Mouse (Mus musculus): ENCODE data around the gene Men1. TPM values are rescaled to one million over a fixed set of nuclear protein-coding genes. Genes with fewer than 3 reads are reported as not detected.

The Men1 gene
- polyA plus RNA-seq (2014; fragmentation: Illumina TruSeq; extraction: RNeasy Lipid Tissue Mini Kit (QIAGEN cat#74804); ENCODE audit: low read depth, low replicate concordance), result 8.8 TPM

DNA sequence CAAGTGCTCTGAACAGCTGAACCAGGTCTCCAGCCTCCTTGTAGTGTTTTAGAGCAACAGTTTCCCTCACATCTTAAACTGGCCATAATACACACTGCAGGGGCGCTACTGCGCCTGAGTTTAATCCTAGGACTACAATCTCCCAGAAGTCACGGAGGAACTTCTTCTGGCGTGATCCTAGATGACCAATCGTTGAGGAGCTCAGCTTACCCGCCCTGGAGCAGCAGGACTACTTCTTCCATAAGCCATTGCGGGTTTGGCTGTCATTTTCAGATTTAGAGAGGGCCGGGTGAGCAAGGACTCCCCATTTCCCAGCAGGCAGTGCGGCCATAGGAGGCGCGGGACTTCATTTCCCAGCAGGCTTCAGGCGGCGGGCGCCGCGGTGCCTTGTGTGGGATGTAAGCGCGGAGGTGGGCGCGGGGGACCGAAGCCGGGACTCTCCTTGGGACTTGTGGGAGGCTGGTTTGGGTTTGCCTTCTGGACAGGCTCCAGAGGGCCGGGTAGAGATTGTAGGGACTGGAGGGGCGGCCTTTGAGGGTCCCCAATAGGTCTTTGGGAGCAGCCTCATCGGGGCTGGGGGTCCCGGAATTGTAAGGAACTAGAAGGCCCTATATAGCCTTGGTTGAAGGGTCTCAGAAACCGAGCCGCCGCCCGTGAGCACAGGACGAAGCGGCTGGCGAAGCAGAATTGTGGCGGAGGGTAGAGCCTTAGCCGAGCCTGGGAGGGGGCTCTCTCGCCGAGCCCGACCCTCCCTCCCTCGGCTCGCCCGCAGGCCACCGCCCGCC lies at the start of gene Men1:
TSS of gene Men1 (plus strand) at position 307 of the 785 bp plus-strand sequence.

DNA sequence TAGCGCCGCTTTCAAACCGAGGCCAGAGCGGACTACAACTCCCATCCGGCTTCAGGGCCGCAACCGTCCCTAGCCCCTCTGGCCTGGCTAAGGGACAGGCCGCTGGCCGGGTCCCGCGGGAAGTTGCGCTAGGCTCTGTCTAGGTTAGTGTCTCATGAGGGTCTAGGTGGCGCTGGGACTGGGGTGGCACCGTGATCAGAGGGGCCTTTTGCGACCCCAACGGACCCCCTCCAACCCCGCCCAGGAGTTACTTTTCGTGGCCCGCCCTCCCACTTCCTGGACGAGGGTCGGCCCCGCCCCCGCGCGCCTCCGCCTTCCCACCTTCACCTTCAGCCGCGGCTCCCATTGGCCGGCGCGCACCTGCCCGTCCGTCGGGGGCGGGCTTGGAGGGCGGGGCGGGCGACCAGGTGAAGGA lies 28.6 kb upstream of the Men1 start, which contains the start of gene Cdc42bpg:
TSS of gene Cdc42bpg (plus strand) at position 320 of the 415 bp plus-strand sequence.

DNA sequence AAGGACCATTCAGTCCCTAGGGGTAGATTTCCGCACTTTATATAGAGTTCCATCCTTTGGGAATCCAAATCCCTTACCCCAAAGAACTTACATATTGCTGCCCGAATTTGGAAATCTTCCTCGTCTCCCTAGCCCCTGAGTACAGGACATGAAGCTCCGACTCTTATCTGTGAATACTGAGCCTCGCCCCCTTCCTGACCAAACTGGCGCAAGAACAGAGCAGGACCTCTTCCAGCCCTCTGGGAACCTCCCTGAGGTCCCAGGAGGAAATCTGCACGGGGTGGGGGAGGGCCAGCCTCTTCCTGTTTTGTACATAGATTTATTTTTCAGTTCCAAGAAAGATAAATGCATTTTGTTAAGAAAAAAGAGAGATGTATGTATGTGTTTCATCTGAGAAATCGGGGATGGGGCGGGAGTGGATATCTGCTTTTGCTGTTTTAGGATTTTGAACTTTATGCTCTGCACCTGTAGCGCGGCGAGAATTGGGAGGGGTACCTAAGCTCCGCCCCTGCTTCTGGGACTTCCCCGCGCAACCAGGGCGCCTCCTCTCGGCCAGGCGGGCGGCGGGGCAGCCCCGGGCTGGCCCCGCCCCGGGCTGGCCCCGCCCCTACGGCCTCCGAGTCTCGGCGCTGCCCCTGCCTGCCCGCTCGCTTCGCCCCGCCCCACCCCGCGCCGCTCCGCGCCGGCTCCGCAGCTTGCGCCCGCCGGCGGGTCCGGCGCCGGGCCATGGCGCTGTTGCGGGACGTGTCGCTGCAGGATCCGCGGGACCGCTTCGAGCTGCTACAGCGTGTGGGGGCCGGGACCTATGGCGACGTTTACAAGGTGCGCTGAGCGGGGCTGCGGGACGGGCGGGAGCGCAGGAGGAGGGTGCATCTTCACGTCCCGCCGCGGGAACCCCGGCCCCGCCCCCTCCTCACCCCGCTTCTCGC lies 6.0 kb downstream of the Men1 start, which contains the start of gene Map4k2:
TSS of gene Map4k2 (plus strand) at position 612 of the 929 bp plus-strand sequence.

DNA sequence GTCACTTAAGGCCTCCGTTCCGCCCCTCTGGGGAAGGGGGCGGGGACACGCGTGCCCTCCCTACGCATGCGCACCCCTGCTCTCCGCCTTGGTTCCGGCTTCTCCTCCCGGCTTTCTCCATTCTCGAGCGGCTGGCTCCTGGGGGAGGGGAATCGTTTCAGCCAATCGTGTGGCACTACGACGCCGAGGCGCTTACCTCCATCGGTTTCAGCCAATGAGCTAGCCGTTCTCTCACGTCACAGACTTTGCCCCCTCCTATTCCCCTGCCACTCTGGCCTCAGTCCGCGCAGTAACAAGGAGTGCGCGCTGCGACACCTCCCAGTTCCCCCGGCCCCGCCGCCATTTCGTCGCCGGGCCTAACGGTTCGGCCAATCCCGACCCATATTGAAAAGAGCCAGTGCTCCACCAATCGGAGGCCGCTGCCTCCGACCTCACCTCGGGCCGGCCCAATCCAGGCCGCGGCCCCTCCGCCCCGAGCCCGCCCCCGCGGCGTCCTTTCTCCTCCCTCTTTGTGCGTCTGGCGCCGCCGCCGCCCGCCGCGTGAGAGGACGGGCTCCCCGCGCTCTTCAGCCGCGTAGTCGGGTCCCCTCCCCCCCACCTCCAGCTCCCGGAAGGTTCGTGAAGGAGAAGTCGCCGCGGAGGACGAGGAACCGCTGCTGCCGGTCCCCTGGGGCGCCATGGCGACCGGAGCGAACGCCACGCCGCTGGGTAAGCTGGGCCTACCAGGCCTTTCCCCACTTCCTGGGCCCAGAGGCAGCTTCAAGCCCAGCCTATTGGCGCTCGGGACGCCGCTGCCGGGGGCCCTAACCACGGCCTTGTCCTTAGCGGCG lies 28.8 kb downstream of the Men1 start, which contains the start of gene Sf1:
TSS of gene Sf1 (plus strand) at position 280 of the 830 bp plus-strand sequence.

DNA sequence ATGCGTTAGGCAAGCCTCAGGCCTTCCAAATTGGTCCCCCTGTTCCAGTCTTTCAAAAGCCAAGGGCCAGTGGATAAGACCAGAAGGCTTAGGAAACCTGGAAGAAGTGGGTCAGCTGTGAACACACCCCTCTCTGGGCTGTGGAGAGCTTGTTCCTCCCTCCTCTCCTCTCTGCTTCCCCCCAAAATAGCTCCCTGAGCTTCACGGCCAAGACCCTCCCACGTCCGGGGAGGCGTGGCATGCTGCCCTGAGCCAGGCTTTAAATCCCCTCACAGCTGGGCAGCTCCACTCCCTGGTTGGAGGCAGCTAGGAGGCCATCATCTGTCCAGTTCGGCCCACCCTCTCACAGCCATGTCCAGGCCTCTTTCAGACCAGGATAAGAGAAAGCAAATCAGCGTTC lies 49.3 kb downstream of the Men1 start, which contains the start of gene Pygm:
TSS of gene Pygm (plus strand) at position 272 of the 400 bp plus-strand sequence.

Other genes with a start within 250 kb of the Men1 start
- 1.2 TPM for gene Cdca5, start 250.0 kb upstream of the Men1 start, polyA plus RNA-seq (2014; fragmentation: Illumina TruSeq; extraction: RNeasy Lipid Tissue Mini Kit (QIAGEN cat#74804); ENCODE audit: low read depth, low replicate concordance)
- not detected for gene AC131692.1, start 240.6 kb upstream of the Men1 start, polyA plus RNA-seq (2014; fragmentation: Illumina TruSeq; extraction: RNeasy Lipid Tissue Mini Kit (QIAGEN cat#74804); ENCODE audit: low read depth, low replicate concordance)
- gene Naaladl1, start 229.2 kb upstream of the Men1 start, polyA plus RNA-seq (2014; fragmentation: Illumina TruSeq; extraction: RNeasy Lipid Tissue Mini Kit (QIAGEN cat#74804); ENCODE audit: low read depth, low replicate concordance), result not detected
- gene Sac3d1, start 216.3 kb upstream of the Men1 start, polyA plus RNA-seq (2014; fragmentation: Illumina TruSeq; extraction: RNeasy Lipid Tissue Mini Kit (QIAGEN cat#74804); ENCODE audit: low read depth, low replicate concordance), result 0.70 TPM
- gene Snx15, start 206.7 kb upstream of the Men1 start, polyA plus RNA-seq (2014; fragmentation: Illumina TruSeq; extraction: RNeasy Lipid Tissue Mini Kit (QIAGEN cat#74804); ENCODE audit: low read depth, low replicate concordance), result 4.0 TPM
- not detected for gene Batf2, start 194.0 kb upstream of the Men1 start, polyA plus RNA-seq (2014; fragmentation: Illumina TruSeq; extraction: RNeasy Lipid Tissue Mini Kit (QIAGEN cat#74804); ENCODE audit: low read depth, low replicate concordance)
- 2.3 TPM for gene Arl2, start 193.4 kb upstream of the Men1 start, polyA plus RNA-seq (2014; fragmentation: Illumina TruSeq; extraction: RNeasy Lipid Tissue Mini Kit (QIAGEN cat#74804); ENCODE audit: low read depth, low replicate concordance)
- not detected for gene Majin, start 150.6 kb upstream of the Men1 start, polyA plus RNA-seq (2014; fragmentation: Illumina TruSeq; extraction: RNeasy Lipid Tissue Mini Kit (QIAGEN cat#74804); ENCODE audit: low read depth, low replicate concordance)
- not detected for gene Gpha2, start 108.6 kb upstream of the Men1 start, polyA plus RNA-seq (2014; fragmentation: Illumina TruSeq; extraction: RNeasy Lipid Tissue Mini Kit (QIAGEN cat#74804); ENCODE audit: low read depth, low replicate concordance)
- 3.4 TPM for gene Ppp2r5b, start 99.1 kb upstream of the Men1 start, polyA plus RNA-seq (2014; fragmentation: Illumina TruSeq; extraction: RNeasy Lipid Tissue Mini Kit (QIAGEN cat#74804); ENCODE audit: low read depth, low replicate concordance)
- gene Atg2a, start 93.3 kb upstream of the Men1 start, polyA plus RNA-seq (2014; fragmentation: Illumina TruSeq; extraction: RNeasy Lipid Tissue Mini Kit (QIAGEN cat#74804); ENCODE audit: low read depth, low replicate concordance), result not detected
- 14.9 TPM for gene Ehd1, start 58.3 kb upstream of the Men1 start, polyA plus RNA-seq (2014; fragmentation: Illumina TruSeq; extraction: RNeasy Lipid Tissue Mini Kit (QIAGEN cat#74804); ENCODE audit: low read depth, low replicate concordance)
- 2.4 TPM for gene Cdc42bpg, start 28.5 kb upstream of the Men1 start, polyA plus RNA-seq (2014; fragmentation: Illumina TruSeq; extraction: RNeasy Lipid Tissue Mini Kit (QIAGEN cat#74804); ENCODE audit: low read depth, low replicate concordance)
- gene Map4k2, start 6.2 kb downstream of the Men1 start, polyA plus RNA-seq (2014; fragmentation: Illumina TruSeq; extraction: RNeasy Lipid Tissue Mini Kit (QIAGEN cat#74804); ENCODE audit: low read depth, low replicate concordance), result 6.2 TPM
- gene Sf1, start 28.7 kb downstream of the Men1 start, polyA plus RNA-seq (2014; fragmentation: Illumina TruSeq; extraction: RNeasy Lipid Tissue Mini Kit (QIAGEN cat#74804); ENCODE audit: low read depth, low replicate concordance), result 125 TPM
- 47.0 TPM for gene Pygm, start 49.4 kb downstream of the Men1 start, polyA plus RNA-seq (2014; fragmentation: Illumina TruSeq; extraction: RNeasy Lipid Tissue Mini Kit (QIAGEN cat#74804); ENCODE audit: low read depth, low replicate concordance)
- gene Rasgrp2, start 64.4 kb downstream of the Men1 start, polyA plus RNA-seq (2014; fragmentation: Illumina TruSeq; extraction: RNeasy Lipid Tissue Mini Kit (QIAGEN cat#74804); ENCODE audit: low read depth, low replicate concordance), result 4.1 TPM
- 0.17 TPM for gene Nrxn2, start 83.8 kb downstream of the Men1 start, polyA plus RNA-seq (2014; fragmentation: Illumina TruSeq; extraction: RNeasy Lipid Tissue Mini Kit (QIAGEN cat#74804); ENCODE audit: low read depth, low replicate concordance)
- gene Slc22a12, start 208.1 kb downstream of the Men1 start, polyA plus RNA-seq (2014; fragmentation: Illumina TruSeq; extraction: RNeasy Lipid Tissue Mini Kit (QIAGEN cat#74804); ENCODE audit: low read depth, low replicate concordance), result not detected

Measured in adrenal gland, adult 10 weeks (tissue).